Mouse (Mus musculus): ENCODE results near the gene Adam12. TPM values are rescaled to one million over a fixed set of nuclear protein-coding genes. Genes with fewer than 3 reads are reported as not detected.

The Adam12 gene
- total RNA-seq, 1 experiment = 3.9 TPM

DNA sequence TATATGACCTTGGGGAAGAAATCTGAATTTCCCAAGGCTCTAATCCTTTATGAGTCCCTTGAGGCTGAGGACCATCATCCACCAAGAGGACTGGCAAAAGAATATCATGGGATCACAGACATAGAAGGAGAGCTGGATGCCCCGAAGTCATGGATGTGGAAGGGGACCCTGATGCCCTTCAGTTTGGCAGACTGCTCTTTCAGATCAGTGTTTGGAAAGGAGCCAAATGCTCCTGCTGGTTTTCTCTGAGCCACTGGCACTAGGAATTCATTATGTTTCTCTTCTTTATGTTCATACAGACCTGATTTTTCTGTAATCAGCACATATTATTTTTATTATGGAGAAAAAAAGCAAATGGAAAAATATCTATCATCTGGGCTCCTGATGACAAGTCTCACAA is 50.9 kb downstream of the Adam12 start:
- in situ Hi-C loops (cut with MboI; ENCODE audit: low sequenced_read_pairs in 2 of 2, unreplicated experiment in 2 of 2) = no loop called here
- TF ChIP-seq HCFC1 (IDR thresholded peaks at IDR 0.05; ENCODE audit: borderline replicate concordance, insufficient read depth, low read length) = no peak

DNA sequence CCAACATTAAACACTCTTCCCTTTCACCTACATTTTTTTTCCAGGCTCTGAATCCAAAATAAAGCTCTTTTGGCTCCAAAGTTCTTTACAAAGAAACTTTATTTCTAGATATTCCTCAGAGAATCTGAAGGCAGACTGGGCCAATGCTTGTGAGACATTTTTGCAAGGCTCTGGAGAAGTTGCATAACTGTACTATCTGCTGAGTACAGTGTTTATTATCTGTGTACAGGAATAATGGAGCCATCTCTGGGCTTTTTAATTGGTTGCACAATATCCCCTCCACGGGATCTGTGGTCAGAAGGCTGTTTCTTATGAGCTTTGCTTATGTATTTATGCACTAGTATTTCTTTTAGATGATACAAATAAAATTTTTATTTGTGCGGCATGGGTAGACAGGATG is 54.9 kb downstream of the Adam12 start:
- no peaks in the 10 kb centered on the region for H3K4me1 ChIP-seq (ENCODE audit: control insufficient read depth in 2 of 2, insufficient read depth in 2 of 2, low read length in 2 of 2, poor library complexity in 1 of 2)
- no peak overlapping the region for H3K4me3 ChIP-seq (ENCODE audit: insufficient read depth in 1 of 2, low read depth in 1 of 2, low read length in 2 of 2, poor library complexity in 1 of 2, severe bottlenecking in 1 of 2)
- in situ Hi-C loops (cut with MboI; ENCODE audit: low sequenced_read_pairs in 2 of 2, unreplicated experiment in 2 of 2) = no loop called here
- no peak overlapping the region for H3K9ac ChIP-seq (ENCODE audit: insufficient read depth, low read depth, low read length, poor library complexity, severe bottlenecking)
- no peaks in the 10 kb centered on the region for H3K36me3 ChIP-seq (ENCODE audit: control insufficient read depth, insufficient read depth, low read length, poor library complexity, severe bottlenecking)
- DNase-seq (ENCODE audit: low read depth, low spot score) = no peak
- H3K27ac ChIP-seq (ENCODE audit: insufficient read depth, low read depth, low read length, poor library complexity, severe bottlenecking) = no peak overlapping the region
- H3K9me3 ChIP-seq (ENCODE audit: control insufficient read depth, insufficient read depth, low read depth, low read length) = no peaks in the 10 kb centered on the region
- TF ChIP-seq ZNF384 (IDR thresholded peaks at IDR 0.05; ENCODE audit: low read depth, low read length) (no peak), HCFC1 (IDR thresholded peaks at IDR 0.05; ENCODE audit: borderline replicate concordance, insufficient read depth, low read length) (no peak), MAFK (IDR thresholded peaks at IDR 0.05; ENCODE audit: insufficient read depth, low read depth, low read length) (no peak), ZC3H11A (IDR thresholded peaks at IDR 0.05; ENCODE audit: borderline replicate concordance, low read depth, low read length) (no peak), CHD2 (IDR thresholded peaks at IDR 0.05; ENCODE audit: low read depth, low read length) (no peak)

More for the DNA sequence above, 50.9 kb downstream of the Adam12 start:
- Histone ChIP-seq H3K9ac (ENCODE audit: insufficient read depth, low read depth, low read length, poor library complexity, severe bottlenecking) (no peak overlapping the region), H3K4me3 (ENCODE audit: insufficient read depth in 1 of 2, low read depth in 1 of 2, low read length in 2 of 2, poor library complexity in 1 of 2, severe bottlenecking in 1 of 2) (no peak overlapping the region), H3K4me1 (ENCODE audit: control insufficient read depth in 2 of 2, insufficient read depth in 2 of 2, low read length in 2 of 2, poor library complexity in 1 of 2) (no peaks in the 10 kb centered on the region), H3K9me3 (ENCODE audit: control insufficient read depth, insufficient read depth, low read depth, low read length) (no peaks in the 10 kb centered on the region), H3K27ac (ENCODE audit: insufficient read depth, low read depth, low read length, poor library complexity, severe bottlenecking) (no peak overlapping the region), H3K36me3 (ENCODE audit: control insufficient read depth, insufficient read depth, low read length, poor library complexity, severe bottlenecking) (no peaks in the 10 kb centered on the region)
- no peak for DNase-seq (ENCODE audit: low read depth, low spot score)

DNA sequence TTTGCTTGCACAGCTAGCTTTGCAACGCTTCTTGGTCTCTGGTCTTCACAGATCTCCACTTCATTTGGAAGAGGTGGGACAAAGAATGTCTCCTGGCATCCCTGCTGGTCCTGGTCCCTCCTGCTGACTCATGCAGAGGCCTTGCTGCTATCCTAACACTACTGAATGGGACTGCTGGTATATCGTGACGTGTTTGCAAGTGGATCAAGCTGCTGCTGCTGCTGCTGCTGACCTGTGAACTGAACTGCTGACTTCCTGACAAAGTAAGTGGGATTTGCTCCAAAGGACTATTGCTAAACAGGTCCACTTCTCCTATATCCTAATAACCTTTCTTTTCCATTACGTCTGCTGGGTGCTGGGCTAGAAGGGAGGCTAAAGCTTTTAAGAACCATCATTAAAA is 56.7 kb downstream of the Adam12 start:
- Histone ChIP-seq H3K4me1 (ENCODE audit: control insufficient read depth in 2 of 2, insufficient read depth in 2 of 2, low read length in 2 of 2, poor library complexity in 1 of 2) (no peaks in the 10 kb centered on the region), H3K9ac (ENCODE audit: insufficient read depth, low read depth, low read length, poor library complexity, severe bottlenecking) (no peak overlapping the region), H3K27ac (ENCODE audit: insufficient read depth, low read depth, low read length, poor library complexity, severe bottlenecking) (no peak overlapping the region), H3K9me3 (ENCODE audit: control insufficient read depth, insufficient read depth, low read depth, low read length) (no peaks in the 10 kb centered on the region), H3K4me3 (ENCODE audit: insufficient read depth in 1 of 2, low read depth in 1 of 2, low read length in 2 of 2, poor library complexity in 1 of 2, severe bottlenecking in 1 of 2) (no peak overlapping the region), H3K36me3 (ENCODE audit: control insufficient read depth, insufficient read depth, low read length, poor library complexity, severe bottlenecking) (no peaks in the 10 kb centered on the region)
- in situ Hi-C loops (cut with MboI; ENCODE audit: low sequenced_read_pairs in 2 of 2, unreplicated experiment in 2 of 2) = no loop called here
- no peak for TF ChIP-seq ZC3H11A (IDR thresholded peaks at IDR 0.05; ENCODE audit: borderline replicate concordance, low read depth, low read length)
- TF ChIP-seq HCFC1 (IDR thresholded peaks at IDR 0.05; ENCODE audit: borderline replicate concordance, insufficient read depth, low read length) = no peak
- TF ChIP-seq MAFK (IDR thresholded peaks at IDR 0.05; ENCODE audit: insufficient read depth, low read depth, low read length) = no peak
- no peak for TF ChIP-seq ZNF384 (IDR thresholded peaks at IDR 0.05; ENCODE audit: low read depth, low read length)
- TF ChIP-seq CHD2 (IDR thresholded peaks at IDR 0.05; ENCODE audit: low read depth, low read length) = no peak
- no peak for DNase-seq (ENCODE audit: low read depth, low spot score)

DNA sequence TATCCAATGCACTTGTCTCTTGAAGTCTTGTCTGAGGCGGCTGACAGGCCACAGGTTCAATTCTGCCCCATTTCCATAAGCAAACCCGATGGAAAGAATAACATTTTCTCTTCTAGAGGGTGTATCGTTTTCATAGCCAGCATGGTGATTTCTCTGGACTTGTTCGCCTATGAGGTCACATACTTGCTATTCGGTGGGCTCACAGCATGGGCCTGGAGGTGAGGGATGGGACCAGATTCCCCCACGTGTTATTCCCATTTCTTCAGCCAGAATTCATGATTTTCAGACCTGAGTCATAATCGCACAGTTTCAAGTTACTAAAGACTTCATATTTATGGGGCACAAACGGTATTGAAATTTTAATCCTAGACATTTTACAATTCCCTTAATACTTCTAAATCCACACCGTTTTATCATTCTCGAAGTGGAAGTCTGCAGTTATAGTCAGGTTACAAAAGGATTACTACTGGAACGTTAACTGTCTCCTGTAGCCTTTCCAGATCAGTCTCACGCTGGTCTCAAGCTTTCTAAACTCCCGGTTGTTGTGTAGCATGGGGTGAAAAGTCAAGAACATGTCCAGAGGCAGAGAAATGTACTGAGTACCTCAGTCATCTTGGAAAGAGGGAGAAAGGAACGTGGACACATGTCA is 58.4 kb downstream of the Adam12 start:
- in situ Hi-C loops (cut with MboI; ENCODE audit: low sequenced_read_pairs in 2 of 2, unreplicated experiment in 2 of 2) = no loop called here
- DNase-seq (ENCODE audit: low read depth, low spot score) = no peak
- no peak overlapping the region for H3K4me3 ChIP-seq (ENCODE audit: insufficient read depth in 1 of 2, low read depth in 1 of 2, low read length in 2 of 2, poor library complexity in 1 of 2, severe bottlenecking in 1 of 2)
- TF ChIP-seq CHD2 (IDR thresholded peaks at IDR 0.05; ENCODE audit: low read depth, low read length) (no peak), ZC3H11A (IDR thresholded peaks at IDR 0.05; ENCODE audit: borderline replicate concordance, low read depth, low read length) (no peak), MAFK (IDR thresholded peaks at IDR 0.05; ENCODE audit: insufficient read depth, low read depth, low read length) (no peak)
- no peak overlapping the region for H3K9ac ChIP-seq (ENCODE audit: insufficient read depth, low read depth, low read length, poor library complexity, severe bottlenecking)
- no peaks in the 10 kb centered on the region for H3K9me3 ChIP-seq (ENCODE audit: control insufficient read depth, insufficient read depth, low read depth, low read length)
- no peak overlapping the region for H3K27ac ChIP-seq (ENCODE audit: insufficient read depth, low read depth, low read length, poor library complexity, severe bottlenecking)
- H3K36me3 ChIP-seq (ENCODE audit: control insufficient read depth, insufficient read depth, low read length, poor library complexity, severe bottlenecking) = no peaks in the 10 kb centered on the region
- no peaks in the 10 kb centered on the region for H3K4me1 ChIP-seq (ENCODE audit: control insufficient read depth in 2 of 2, insufficient read depth in 2 of 2, low read length in 2 of 2, poor library complexity in 1 of 2)

Data from ES-E14 (cell line).